ENCODE assay signal across 8 mouse cellular contexts in the genomic region with DNA sequence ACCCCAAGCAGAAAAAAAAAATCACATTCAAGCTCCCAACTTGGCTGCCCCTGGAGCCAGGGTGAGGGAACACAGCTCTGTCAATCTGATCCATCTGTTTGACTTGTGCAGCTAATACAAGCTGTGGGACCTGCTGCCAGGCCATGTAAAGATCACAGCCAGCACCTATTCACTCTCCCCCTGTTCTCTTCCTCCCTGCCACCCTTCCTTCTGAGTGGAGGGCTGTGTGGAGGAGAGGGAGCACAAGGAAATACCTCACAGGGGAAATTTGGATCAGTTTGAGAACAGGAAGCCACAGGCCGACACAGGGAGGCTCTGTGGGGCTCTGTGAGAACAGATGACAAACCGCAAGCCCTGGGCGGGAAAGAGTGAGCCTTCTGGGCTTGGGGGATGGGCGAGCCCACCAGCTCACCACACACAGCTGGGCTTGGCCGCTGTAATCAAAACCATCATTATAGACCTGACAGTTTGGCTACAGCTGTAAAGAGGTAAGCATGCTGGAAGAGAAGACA. TPM values are rescaled to one million over a fixed set of nuclear protein-coding genes. Genes with fewer than 3 reads are reported as not detected.
DNase-seq lines count a peak whose midpoint lies in the region; ATAC-seq and TF ChIP-seq lines count a peak whose summit lies in the region.

No protein-coding gene starts in this region.

- TF ChIP-seq POLR2A in heart, adult 2 months (IDR thresholded peaks at IDR 0.05; ENCODE audit: insufficient read depth, low read depth, low read length): no peak
- TF ChIP-seq POLR2A in ES-Bruce4 (IDR thresholded peaks at IDR 0.05; ENCODE audit: insufficient read depth, low read length): no peak

- H3K4me1 ChIP-seq in heart, adult 2 months (ENCODE audit: control insufficient read depth, insufficient read depth, low read length): peaks cover 1% of the 10 kb centered on the region
- peaks cover 12% of the 10 kb centered on the region for H3K4me1 ChIP-seq in ES-Bruce4 (ENCODE audit: control insufficient read depth, insufficient read depth, low read length)
- H3K4me1 ChIP-seq in forebrain, embryonic 12.5 days: peaks cover 61% of the 10 kb centered on the region
- peaks cover 72% of the 10 kb centered on the region for H3K4me1 ChIP-seq in limb, embryonic 12.5 days (replicated peaks)
- peaks cover 78% of the 10 kb centered on the region for H3K4me1 ChIP-seq in neural tube, embryonic 12.5 days

- peak; percentile 55 for ATAC-seq in forebrain, embryonic 12.5 days (ENCODE audit: low FRiP score)
- ATAC-seq in limb, embryonic 12.5 days (ENCODE audit: insufficient number of reproducible peaks, insufficient read depth, low FRiP score, low TSS enrichment, low read depth): peak; percentile 70
- peak; percentile 65 for ATAC-seq in neural tube, embryonic 12.5 days (ENCODE audit: low FRiP score, low read depth)

- no peak for TF ChIP-seq EP300 in heart, adult 2 months (IDR thresholded peaks at IDR 0.05; ENCODE audit: insufficient read depth, low read depth, low read length)
- peak; percentile 90 for TF ChIP-seq EP300 in ES-Bruce4 (IDR thresholded peaks at IDR 0.05; ENCODE audit: insufficient read depth, low read depth, low read length)

- H3K27ac ChIP-seq in heart, adult 2 months: no peak overlapping the region
- peak overlapping the region; percentile 83 for H3K27ac ChIP-seq in ES-Bruce4 (ENCODE audit: insufficient read depth, low read length)
- H3K27ac ChIP-seq in forebrain, embryonic 12.5 days: peak overlapping the region; percentile 53; the same call in 1 of the 2 replicates
- H3K27ac ChIP-seq in limb, embryonic 12.5 days: peak overlapping the region; percentile 74
- H3K27ac ChIP-seq in neural tube, embryonic 12.5 days: no peak overlapping the region

- peak in 1 of 2 experiments; percentile 23 for DNase-seq in heart, adult 2 months
- no peak for DNase-seq in heart, postnatal 25 days (ENCODE audit: low spot score)
- DNase-seq in ovary, adult 18-20 months (ENCODE audit: low spot score): no peak
- no peak for DNase-seq in adrenal gland, postnatal 25 days

- no peaks in the 10 kb centered on the region for H3K9me3 ChIP-seq in ES-Bruce4 (replicated peaks; ENCODE audit: control insufficient read depth, insufficient read depth, low read length, poor library complexity, severe bottlenecking)
- H3K9me3 ChIP-seq in forebrain, embryonic 12.5 days: no peaks in the 10 kb centered on the region
- no peaks in the 10 kb centered on the region for H3K9me3 ChIP-seq in limb, embryonic 12.5 days
- no peaks in the 10 kb centered on the region for H3K9me3 ChIP-seq in neural tube, embryonic 12.5 days

- H3K27me3 ChIP-seq in heart, adult 2 months (ENCODE audit: control insufficient read depth, insufficient read depth, low read length): no peaks in the 10 kb centered on the region
- H3K27me3 ChIP-seq in ES-Bruce4 (ENCODE audit: control insufficient read depth, insufficient read depth, low read length, poor library complexity, severe bottlenecking): no peaks in the 10 kb centered on the region
- H3K27me3 ChIP-seq in forebrain, embryonic 12.5 days: peaks cover 27% of the 10 kb centered on the region
- no peaks in the 10 kb centered on the region for H3K27me3 ChIP-seq in limb, embryonic 12.5 days
- no peaks in the 10 kb centered on the region for H3K27me3 ChIP-seq in neural tube, embryonic 12.5 days (replicated peaks)

- peak overlapping the region; percentile 12; the same call in 1 of the 2 replicates for H3K9ac ChIP-seq in heart, adult 2 months (ENCODE audit: low read depth, low read length)
- peak overlapping the region; percentile 28; the same call in 1 of the 2 replicates for H3K9ac ChIP-seq in ES-Bruce4 (ENCODE audit: low read depth, poor library complexity, severe bottlenecking)
- H3K9ac ChIP-seq in forebrain, embryonic 12.5 days: 0 out of 2 replicates have a peak overlapping the region, but pooled peaks have one; percentile 7
- H3K9ac ChIP-seq in limb, embryonic 12.5 days (replicated peaks): no peak overlapping the region
- no peak overlapping the region for H3K9ac ChIP-seq in neural tube, embryonic 12.5 days

- no peaks in the 10 kb centered on the region for H3K79me2 ChIP-seq in heart, adult 2 months (replicated peaks; ENCODE audit: control insufficient read depth, insufficient read depth, low read length)

- intact Hi-C loops in heart, adult 2 months (cut with DNase I): loop anchor here (5.0 kb wide), 1 partner anchor 34 kb away; no protein-coding TSS in a partner anchor
- intact Hi-C loops in heart, postnatal 25 days (cut with DNase I): no loop called here

- WGBS in heart, adult 2 months: 29% methylated on average over 5 of the region's 5 CpGs
- WGBS in forebrain, embryonic 12.5 days: 5% methylated on average over 5 of the region's 5 CpGs
- WGBS in limb, embryonic 12.5 days: 0% methylated on average over 5 of the region's 5 CpGs
- WGBS in neural tube, embryonic 12.5 days: 5% methylated on average over 5 of the region's 5 CpGs

- no peak for TF ChIP-seq CTCF in heart, adult 2 months (IDR thresholded peaks at IDR 0.05)
- no peak for TF ChIP-seq CTCF in ES-Bruce4 (IDR thresholded peaks at IDR 0.05; ENCODE audit: low read depth, low read length)

- H3K4me2 ChIP-seq in forebrain, embryonic 12.5 days: no peak overlapping the region
- peak overlapping the region; percentile 23 for H3K4me2 ChIP-seq in limb, embryonic 12.5 days
- H3K4me2 ChIP-seq in neural tube, embryonic 12.5 days (replicated peaks): 0 out of 2 replicates have a peak overlapping the region, but pooled peaks have one; percentile 14

- H3K36me3 ChIP-seq in heart, adult 2 months (ENCODE audit: control insufficient read depth, insufficient read depth, low read length): peaks cover 4% of the 10 kb centered on the region
- peaks cover 58% of the 10 kb centered on the region for H3K36me3 ChIP-seq in ES-Bruce4 (ENCODE audit: control insufficient read depth, insufficient read depth, low read length, poor library complexity, severe bottlenecking)
- peaks cover 83% of the 10 kb centered on the region for H3K36me3 ChIP-seq in forebrain, embryonic 12.5 days (replicated peaks)
- H3K36me3 ChIP-seq in limb, embryonic 12.5 days: peaks cover 87% of the 10 kb centered on the region
- peaks cover 79% of the 10 kb centered on the region for H3K36me3 ChIP-seq in neural tube, embryonic 12.5 days

- no peak overlapping the region for H3K4me3 ChIP-seq in heart, adult 2 months
- 0 out of 2 replicates have a peak overlapping the region, but pooled peaks have one; percentile 23 for H3K4me3 ChIP-seq in ES-Bruce4 (ENCODE audit: low read depth, low read length)
- no peak overlapping the region for H3K4me3 ChIP-seq in forebrain, embryonic 12.5 days (replicated peaks)
- no peak overlapping the region for H3K4me3 ChIP-seq in limb, embryonic 12.5 days (replicated peaks)
- no peak overlapping the region for H3K4me3 ChIP-seq in neural tube, embryonic 12.5 days

RNA-seq across cellular contexts. Expression of a gene that starts 31.1 kb away (rescaled TPM):
- 1 to 10 TPM; 3.3 to 3.7 TPM for total RNA-seq in heart, adult 2 months (2021)
- polyA plus RNA-seq in heart, adult 2 months (2012; rRNA removed): 3.6 and 4.1 TPM in 2 replicates
- total RNA-seq in heart, postnatal 25 days (2021): 1 to 10 TPM; 3.4 to 4.4 TPM
- polyA plus RNA-seq in ES-Bruce4 (2011; ENCODE audit: insufficient read depth, insufficient read length, low read depth, missing spikeins): 13.3 and 16.2 TPM in 2 replicates
- 21.0 and 23.0 TPM in 2 replicates for polyA plus RNA-seq in forebrain, embryonic 12.5 days (2016; fragmentation: Nextera tagmentation; extraction: Ambion mirVana)
- 24.3 and 28.5 TPM in 2 replicates for polyA plus RNA-seq in limb, embryonic 12.5 days (2016; fragmentation: Nextera tagmentation; extraction: Ambion mirVana)
- 22.7 and 24.0 TPM in 2 replicates for polyA plus RNA-seq in neural tube, embryonic 12.5 days (2016; fragmentation: Nextera tagmentation; extraction: Ambion mirVana)
- 10.4 and 18.2 TPM in 2 replicates for total RNA-seq in adrenal gland, postnatal 25 days (2021)

RNA-seq across cellular contexts. Expression of a gene that starts 45.2 kb away (rescaled TPM):
- 10 to 100 TPM in 1 of 2 experiments, 1 to 10 TPM in 1; 9.3 to 16.4 TPM for total RNA-seq in heart, adult 2 months (2021)
- polyA plus RNA-seq in heart, adult 2 months (2012; rRNA removed): 6.7 and 9.2 TPM in 2 replicates
- 10 to 100 TPM; 12.4 to 14.9 TPM for total RNA-seq in heart, postnatal 25 days (2021)
- 45.5 and 48.8 TPM in 2 replicates for polyA plus RNA-seq in ES-Bruce4 (2011; ENCODE audit: insufficient read depth, insufficient read length, low read depth, missing spikeins)
- 24.0 and 24.4 TPM in 2 replicates for polyA plus RNA-seq in forebrain, embryonic 12.5 days (2016; fragmentation: Nextera tagmentation; extraction: Ambion mirVana)
- 21.6 and 23.0 TPM in 2 replicates for polyA plus RNA-seq in limb, embryonic 12.5 days (2016; fragmentation: Nextera tagmentation; extraction: Ambion mirVana)
- 22.6 and 23.9 TPM in 2 replicates for polyA plus RNA-seq in neural tube, embryonic 12.5 days (2016; fragmentation: Nextera tagmentation; extraction: Ambion mirVana)
- 33.9 and 53.6 TPM in 2 replicates for total RNA-seq in adrenal gland, postnatal 25 days (2021)

Comparison
In these comparisons a context has a peak if more than half of its experiments do, and no peak if none do; other contexts are left out.
1. H3K27ac ChIP-seq: peak in ES-Bruce4 (single experiment), forebrain, embryonic 12.5 days (single experiment) and limb, embryonic 12.5 days (single experiment); none in heart, adult 2 months (single experiment) and neural tube, embryonic 12.5 days (single experiment).
2. H3K9ac ChIP-seq: peak in heart, adult 2 months (single experiment), ES-Bruce4 (single experiment) and forebrain, embryonic 12.5 days (single experiment); none in limb, embryonic 12.5 days (single experiment) and neural tube, embryonic 12.5 days (single experiment).
3. Peak in every context shown above with its lines, with median percentiles within 50 percentile points of each other: ATAC-seq.